Mouse (Mus musculus) adrenal gland, postnatal 0 days (tissue): ENCODE results near the gene Arhgap4. TPM values are rescaled to one million over a fixed set of nuclear protein-coding genes. Genes with fewer than 3 reads are reported as not detected.

Source experiments
- polyA plus RNA-seq: library from polyadenylated mRNA; unstranded; fragments of >200 nt; fragmentation: Nextera tagmentation; extraction: Ambion mirVana; gene quantifications from 2 replicates; pipeline ENCODE4 v1.2.1, GENCODE M21; 2015

Gene Arhgap4
- polyA plus RNA-seq, result 1.3 and 2.4 TPM in 2 replicates

GRCm38 (mm10) chrX:73921823-73922549 lies at the start of gene Arhgap4, which contains the start of gene Naa10:
TSS of gene Arhgap4 (minus strand) at chrX:73921870.
TSS of gene Naa10 (minus strand) at chrX:73921944.

GRCm38 (mm10) chrX:73966248-73967176 lies 44.8 kb upstream of the Arhgap4 start, which contains the start of gene Hcfc1:
TSS of gene Hcfc1 (minus strand) at chrX:73966357.

GRCm38 (mm10) chrX:73930402-73931062 lies 8.9 kb upstream of the Arhgap4 start, which contains the start of gene Renbp:
TSS of gene Renbp (minus strand) at chrX:73930850.

GRCm38 (mm10) chrX:73895719-73896118 lies 26.0 kb downstream of the Arhgap4 start, which contains the start of gene L1cam:
TSS of gene L1cam (minus strand) at chrX:73896105.

DNA sequence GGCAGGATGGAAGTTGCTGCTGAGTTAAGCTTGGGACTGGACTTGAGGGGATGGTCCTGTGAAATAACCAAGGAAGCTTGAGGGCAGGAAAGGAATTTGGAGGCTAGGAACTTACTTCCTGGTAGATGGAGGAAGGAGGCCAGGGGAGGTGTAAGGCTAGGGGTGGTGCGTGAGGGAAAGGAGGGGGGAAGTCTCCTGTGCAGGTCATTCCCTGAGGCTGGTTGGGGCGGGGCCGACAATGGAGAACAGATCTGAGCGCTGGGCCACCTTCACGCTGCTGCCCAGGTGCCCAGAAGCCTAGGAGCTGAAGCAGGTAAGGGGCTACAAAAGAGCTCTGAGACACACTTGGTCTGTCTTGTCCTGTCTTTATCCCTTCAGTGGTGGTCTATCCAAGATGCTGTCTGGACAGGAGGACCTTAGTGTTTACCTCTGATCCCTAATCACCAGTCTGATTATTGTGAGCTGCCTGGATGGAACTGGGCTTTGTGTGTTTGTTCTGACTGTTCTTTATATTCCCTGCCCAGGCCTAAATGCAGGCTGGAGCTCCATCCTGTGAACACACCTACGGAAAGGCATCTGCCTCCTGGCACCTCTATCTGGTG lies 30.0 kb downstream of the Arhgap4 start, which contains the start of gene Avpr2:
Gene Avpr2, plus strand, starts transcription at position 552 of the 602 bp plus-strand sequence.

Other genes with a start within 250 kb of the Arhgap4 start
- gene Slc6a8, start 248.7 kb downstream of the Arhgap4 start, polyA plus RNA-seq, result 5.1 and 6.5 TPM in 2 replicates
- 247 and 325 TPM in 2 replicates for gene Bcap31, start 205.7 kb downstream of the Arhgap4 start, polyA plus RNA-seq
- 13.7 and 17.9 TPM in 2 replicates for gene Abcd1, start 205.3 kb downstream of the Arhgap4 start, polyA plus RNA-seq
- 0.84 and 1.1 TPM in 2 replicates for gene Plxnb3, start 164.8 kb downstream of the Arhgap4 start, polyA plus RNA-seq
- gene Srpk3, start 147.5 kb downstream of the Arhgap4 start, polyA plus RNA-seq, result 0.60 and 1.4 TPM in 2 replicates
- gene Idh3g, start 135.0 kb downstream of the Arhgap4 start, polyA plus RNA-seq, result 175 and 260 TPM in 2 replicates
- 368 and 460 TPM in 2 replicates for gene Ssr4, start 134.8 kb downstream of the Arhgap4 start, polyA plus RNA-seq
- 0.47 and 0.80 TPM in 2 replicates for gene Pdzd4, start 96.9 kb downstream of the Arhgap4 start, polyA plus RNA-seq
- gene Avpr2, start 29.8 kb downstream of the Arhgap4 start, polyA plus RNA-seq, result 0.14 and 0.32 TPM in 2 replicates
- gene L1cam, start 25.8 kb downstream of the Arhgap4 start, polyA plus RNA-seq, result 12.5 and 39.4 TPM in 2 replicates
- 78.0 and 87.4 TPM in 2 replicates for gene Naa10, start 74 bp upstream of the Arhgap4 start, polyA plus RNA-seq
- 37.8 and 46.5 TPM in 2 replicates for gene Renbp, start 9.0 kb upstream of the Arhgap4 start, polyA plus RNA-seq
- gene Hcfc1, start 44.5 kb upstream of the Arhgap4 start, polyA plus RNA-seq, result 19.2 and 25.3 TPM in 2 replicates
- gene Irak1, start 102.0 kb upstream of the Arhgap4 start, polyA plus RNA-seq, result 41.3 and 70.0 TPM in 2 replicates
- 0.25 TPM in 1 of 2 replicates, not detected in the other for gene Opn1mw, start 205.6 kb upstream of the Arhgap4 start, polyA plus RNA-seq
- 5.3 and 10.1 TPM in 2 replicates for gene Mecp2, start 213.5 kb upstream of the Arhgap4 start, polyA plus RNA-seq
- not detected in 2 replicates for gene Tex28, start 246.0 kb upstream of the Arhgap4 start, polyA plus RNA-seq